Mouse (Mus musculus) ES-Bruce4 (cell line): ENCODE data around the gene Gm10134.

Experiments used
- CTCF ChIP-seq: IDR thresholded peaks from one replicate; pipeline ENCODE4 v1.8.1; 2011; ENCODE audit warnings: low read depth, low read length
- EP300 ChIP-seq: IDR thresholded peaks from 2 replicates; pipeline ENCODE4 v1.6.1; 2011; ENCODE audit warnings: low read depth, low read length; ENCODE audit not compliant: insufficient read depth
- POLR2A ChIP-seq: IDR thresholded peaks from one replicate; pipeline ENCODE4 v1.8.1; 2011; ENCODE audit warnings: low read length; ENCODE audit not compliant: insufficient read depth

DNA sequence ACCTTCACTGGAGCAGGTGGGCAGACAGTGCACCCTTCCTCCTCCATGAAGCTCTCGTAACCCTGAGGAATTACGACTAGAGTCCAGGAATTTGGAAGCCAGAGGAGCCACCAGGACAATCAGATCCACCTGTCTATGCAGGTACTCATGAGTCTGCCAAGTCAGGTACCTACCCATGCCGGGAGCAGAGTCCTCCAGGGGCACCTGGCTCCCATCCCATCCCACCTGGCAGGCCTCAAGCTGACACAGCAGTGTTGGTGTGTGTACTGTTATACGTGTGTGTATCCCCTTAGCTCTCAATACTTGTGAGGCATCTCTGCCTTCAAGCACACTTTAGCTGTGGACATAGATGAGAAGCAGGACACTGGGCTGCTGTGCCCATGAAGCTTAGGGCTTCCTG lies 16.3 kb downstream of the Gm10134 start:
- TF ChIP-seq EP300: no peak
- no peak for TF ChIP-seq CTCF
- TF ChIP-seq POLR2A: no peak
